Mouse (Mus musculus): Measurements from ENCODE around the gene Sh3bp4.

Gene Sh3bp4

GRCm38 (mm10) chr1:89070103-89070700, at the start of gene Sh3bp4:
Sh3bp4 (plus strand) TSS chr1:89070415.
- peak; percentile 100 for DNase-seq

- DNase-seq: no peak
Observed at GRCm38 (mm10) chr1:89022997-89023396, 47.2 kb upstream of the Sh3bp4 start.

- no peak for DNase-seq
Observed at GRCm38 (mm10) chr1:89024696-89025612, 45.3 kb upstream of the Sh3bp4 start.

DNA sequence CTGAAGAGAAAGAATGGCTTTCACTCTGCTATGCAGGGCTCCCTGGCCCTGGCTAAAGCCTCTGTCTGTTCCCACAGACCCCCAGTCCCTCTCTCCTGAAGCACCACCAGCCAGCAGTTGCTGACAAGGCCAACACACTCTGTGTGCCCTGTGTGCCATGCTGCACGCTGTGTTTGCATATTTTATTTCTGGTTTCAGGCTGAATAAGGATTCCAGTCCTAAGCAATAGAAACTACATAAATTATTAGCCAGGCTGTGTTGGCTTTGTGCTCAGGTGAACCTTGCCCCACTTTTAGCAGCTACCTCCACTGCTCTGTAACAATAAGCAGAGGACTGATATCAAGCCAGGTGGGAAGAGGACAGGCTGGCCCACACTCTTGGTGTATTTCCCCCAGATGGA, 44.2 kb upstream of the Sh3bp4 start:
- no peak for DNase-seq

DNA sequence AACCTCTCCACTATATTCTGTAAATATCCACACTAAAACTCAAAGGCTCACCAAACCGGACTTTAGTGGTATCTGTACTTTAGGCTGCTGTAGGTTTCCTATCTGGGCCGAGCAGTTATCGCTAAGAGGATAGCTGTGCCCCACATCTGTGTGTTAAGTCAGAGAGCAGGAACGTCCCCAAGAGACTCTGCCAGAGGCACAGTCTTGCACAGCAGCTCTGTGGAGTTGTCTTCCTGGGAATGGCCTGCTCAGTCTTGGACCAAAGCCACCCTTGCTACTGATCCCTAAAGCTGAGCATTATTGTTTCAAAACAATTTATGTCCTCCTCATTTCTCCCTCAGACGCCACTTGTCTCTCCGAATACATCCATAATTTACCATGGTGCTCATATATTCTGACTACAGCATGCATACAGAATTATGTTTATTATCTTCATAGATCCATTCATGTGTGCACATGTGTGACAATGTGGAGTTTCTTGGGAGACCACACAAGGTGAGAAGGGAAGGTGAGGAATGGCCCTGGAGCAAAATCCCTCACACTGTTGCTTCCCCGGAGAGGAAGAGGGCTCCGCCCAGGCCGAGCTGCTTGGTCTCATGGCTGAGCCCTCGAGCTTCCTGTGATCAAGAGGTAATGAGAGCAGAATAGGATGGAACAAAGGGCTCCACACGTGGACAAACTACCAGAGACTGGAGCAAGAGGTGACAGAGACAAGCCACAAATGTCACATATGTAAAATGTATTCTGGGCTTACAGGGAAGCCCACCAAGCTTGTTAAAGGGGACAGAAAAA, 40.9 kb upstream of the Sh3bp4 start:
- peak; percentile 14 for DNase-seq

GRCm38 (mm10) chr1:89033661-89034060, 36.6 kb upstream of the Sh3bp4 start:
- no peak for DNase-seq

GRCm38 (mm10) chr1:89034061-89034460, 36.2 kb upstream of the Sh3bp4 start:
- no peak for DNase-seq

- no peak for DNase-seq
Observed at GRCm38 (mm10) chr1:89035115-89035514, 35.1 kb upstream of the Sh3bp4 start.

DNA sequence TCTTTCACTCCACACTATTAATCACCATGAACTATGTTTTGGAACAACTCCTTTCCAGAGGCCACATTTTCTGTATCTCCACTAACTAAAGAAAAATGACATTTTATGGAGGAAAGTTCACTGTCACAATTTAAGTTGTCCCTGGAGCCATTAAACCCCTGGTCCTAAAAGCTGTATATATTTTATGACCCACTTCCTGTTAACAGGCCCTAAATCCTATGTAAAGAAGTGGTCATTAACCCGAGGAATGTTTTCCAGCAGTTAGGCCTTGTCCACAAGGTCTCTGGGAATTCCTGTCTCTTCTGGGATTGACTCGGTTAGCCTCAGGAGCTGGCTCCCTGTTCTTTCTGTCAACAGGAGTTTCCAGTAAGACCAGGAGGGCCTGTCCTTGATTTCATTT, 30.4 kb upstream of the Sh3bp4 start:
- DNase-seq: no peak

- no peak for DNase-seq
Observed at GRCm38 (mm10) chr1:89041290-89041689, 28.9 kb upstream of the Sh3bp4 start.

GRCm38 (mm10) chr1:89042081-89042480, 28.1 kb upstream of the Sh3bp4 start:
- DNase-seq: no peak

- DNase-seq: no peak
Observed at GRCm38 (mm10) chr1:89042956-89043355, 27.3 kb upstream of the Sh3bp4 start.

- no peak for DNase-seq
Observed at GRCm38 (mm10) chr1:89045403-89045802, 24.8 kb upstream of the Sh3bp4 start.

DNA sequence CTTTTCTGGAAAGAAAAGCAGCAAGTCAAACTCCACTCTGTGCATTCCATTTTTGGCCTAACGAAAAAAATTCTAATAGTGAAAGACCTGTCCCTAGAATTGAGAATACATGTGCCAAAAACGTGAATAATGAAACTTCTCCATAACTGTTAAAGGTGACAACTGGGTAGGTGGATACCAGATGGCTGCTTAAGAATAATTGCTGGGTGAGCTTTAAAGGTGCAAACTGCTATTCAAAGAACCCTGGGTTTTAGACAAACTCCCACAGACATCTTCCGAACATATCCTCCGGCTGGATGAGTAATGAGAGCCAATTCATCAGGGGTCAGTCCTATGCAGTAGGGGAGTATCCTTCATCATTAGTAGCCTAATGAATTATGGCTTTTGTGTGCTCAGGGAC, 20.7 kb upstream of the Sh3bp4 start:
- DNase-seq: no peak

DNA sequence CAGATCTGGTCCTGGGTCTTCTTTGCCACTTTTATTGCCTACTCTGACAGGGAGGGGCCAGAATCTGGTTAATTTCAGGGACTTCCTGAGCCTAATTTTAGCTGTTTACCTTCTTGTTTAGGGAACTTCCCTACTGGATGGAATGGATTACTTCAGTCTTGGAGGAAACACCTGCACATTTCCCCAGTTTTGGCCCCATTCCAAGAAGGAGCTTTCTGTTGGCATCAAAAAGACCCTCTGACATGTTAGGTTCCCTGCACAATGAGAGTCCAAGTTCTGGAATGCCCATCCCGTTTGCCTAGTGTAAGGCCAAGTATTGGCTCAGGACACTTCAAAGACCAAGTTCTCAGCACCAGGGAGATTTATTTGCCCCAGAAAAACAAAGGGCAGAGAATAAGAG, 14.0 kb upstream of the Sh3bp4 start:
- DNase-seq: no peak

DNA sequence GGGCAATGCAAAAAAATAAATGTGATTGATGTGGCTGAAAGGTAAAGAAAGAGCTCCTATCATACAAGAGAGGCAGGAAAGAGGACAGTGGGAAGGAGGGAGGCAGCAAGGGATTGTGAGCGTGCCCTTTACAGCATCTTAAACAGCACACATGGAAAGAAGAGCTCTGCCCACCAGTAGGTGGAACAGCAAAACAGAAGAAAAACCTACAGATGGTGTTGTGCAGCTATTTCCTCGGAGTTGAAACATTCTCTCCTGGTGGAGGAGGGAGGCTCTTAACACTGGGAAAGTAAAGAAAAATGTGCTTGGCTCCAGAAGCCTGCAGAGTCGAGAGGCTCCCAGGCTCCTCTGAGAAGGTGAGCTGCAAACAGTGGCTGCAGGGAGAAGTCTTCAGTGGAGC, 12.8 kb upstream of the Sh3bp4 start:
- DNase-seq: no peak

DNA sequence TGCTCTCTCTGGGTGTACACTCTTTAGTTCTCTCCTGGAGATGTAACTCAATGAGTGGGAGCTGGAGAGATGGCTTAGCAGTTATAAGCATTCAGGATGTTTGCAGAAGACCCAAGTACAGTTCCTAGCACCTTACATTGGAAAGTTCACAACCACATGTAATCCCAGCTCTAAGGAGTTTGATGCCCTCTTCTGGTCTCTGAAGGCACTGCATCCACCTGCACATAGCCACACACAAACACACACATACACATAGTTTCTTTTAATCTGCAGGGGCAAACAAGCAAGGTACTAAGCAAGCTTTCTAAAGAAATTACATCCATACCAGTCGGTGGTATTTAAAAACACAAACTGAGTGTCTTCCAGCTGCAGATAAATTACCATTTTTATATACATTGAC, 12.2 kb upstream of the Sh3bp4 start:
- DNase-seq: no peak

GRCm38 (mm10) chr1:89062977-89063376, 7.2 kb upstream of the Sh3bp4 start:
- no peak for DNase-seq

- DNase-seq: no peak
Observed at GRCm38 (mm10) chr1:89063800-89064199, 6.4 kb upstream of the Sh3bp4 start.

DNA sequence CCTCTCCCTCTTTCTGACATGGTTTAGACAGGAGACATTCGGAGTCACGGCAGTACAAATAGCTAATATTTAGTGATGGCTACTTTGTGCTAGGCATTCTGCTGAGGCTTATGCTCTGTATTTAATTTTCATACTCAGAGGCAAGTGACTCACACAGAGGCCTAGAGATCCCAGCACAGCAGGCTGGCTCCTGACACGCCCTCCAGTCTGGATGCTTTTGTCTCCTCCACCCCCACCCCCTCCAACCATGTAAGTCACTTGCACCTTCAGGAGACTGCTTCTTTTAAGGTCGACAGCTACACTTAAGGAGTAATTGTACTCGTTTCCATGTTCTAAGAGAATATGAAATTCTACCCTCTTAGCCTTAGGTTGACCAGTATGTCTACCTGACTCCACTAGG, 1.4 kb upstream of the Sh3bp4 start:
- no peak for DNase-seq

DNA sequence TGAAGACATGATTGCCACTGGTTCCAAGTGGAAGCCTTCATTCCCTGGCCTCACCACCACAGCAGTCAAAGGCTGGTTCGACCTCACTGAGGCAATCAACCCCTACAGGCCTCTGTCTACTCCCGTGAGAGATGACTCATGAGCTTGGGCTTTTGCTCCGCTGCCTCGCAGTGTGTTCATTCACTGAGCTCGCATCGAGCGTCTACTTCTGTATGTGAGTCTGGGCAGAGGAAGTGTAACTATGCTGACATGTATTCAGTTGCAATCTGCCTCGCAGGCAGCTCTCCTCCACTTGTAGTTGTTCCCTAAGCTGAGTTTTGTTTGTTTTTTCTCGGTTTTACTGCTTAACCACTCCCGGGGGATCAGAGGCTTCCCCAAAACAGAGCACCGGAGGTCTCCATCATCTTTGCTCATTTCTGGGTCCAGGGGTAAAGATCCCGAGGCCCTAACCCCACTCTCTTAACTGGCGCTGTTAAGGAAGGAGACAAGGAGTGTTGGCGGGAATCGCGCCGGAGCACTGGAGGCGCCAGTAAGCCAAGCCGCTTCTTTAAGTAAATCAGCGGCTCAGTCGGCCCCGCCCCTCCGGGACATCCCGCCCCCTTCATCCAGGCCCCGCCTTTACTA, 624 bp upstream of the Sh3bp4 start:
- DNase-seq: peak; percentile 68

DNA sequence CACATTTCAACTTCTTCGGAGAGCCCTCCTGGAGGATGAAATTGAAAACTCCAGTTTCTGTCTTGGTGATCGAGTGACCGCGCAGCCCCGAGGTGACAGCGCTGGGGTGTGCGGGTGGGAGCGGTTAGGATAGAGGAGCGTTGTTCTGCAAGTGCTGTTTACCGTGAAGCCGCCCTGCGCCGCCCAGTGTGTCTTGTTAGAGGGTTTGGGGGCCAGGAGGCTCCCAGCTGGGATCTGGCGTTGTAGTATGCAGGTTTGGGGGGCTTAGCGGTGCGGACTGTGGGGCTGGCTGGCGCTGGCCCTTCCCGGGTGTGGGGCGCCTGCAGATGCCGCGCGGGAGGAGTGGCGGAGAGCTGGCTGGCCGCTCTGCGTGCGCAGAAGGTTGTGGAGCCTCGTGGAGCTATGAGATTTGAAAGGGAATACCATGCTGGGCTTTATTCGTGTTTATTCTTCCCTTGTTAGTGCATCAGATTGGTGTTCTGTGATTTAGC, 701 bp downstream of the Sh3bp4 start:
- peak; percentile 66 for DNase-seq
